Mouse (Mus musculus) gastrocnemius, postnatal 4 days (tissue): ENCODE measurements around the gene Tmem170. TPM values are rescaled to one million over a fixed set of nuclear protein-coding genes. Genes with fewer than 3 reads are reported as not detected.

Source experiments
- DNase-seq, 2 experiments: peaks; one replicate each; pipeline ENCODE4 v3.0.0; 2021 to 2022; ENCODE audit warnings: low spot score in 2 of 2, mixed read lengths in 2 of 2
- total RNA-seq, 2 experiments: library from RNA; stranded (reverse); gene quantifications; 2 replicates each; pipeline ENCODE4 v1.2.3; 2021

The Tmem170 gene
- total RNA-seq, 2 experiments from 2014 or later: 2.0 to 2.9 TPM

DNA sequence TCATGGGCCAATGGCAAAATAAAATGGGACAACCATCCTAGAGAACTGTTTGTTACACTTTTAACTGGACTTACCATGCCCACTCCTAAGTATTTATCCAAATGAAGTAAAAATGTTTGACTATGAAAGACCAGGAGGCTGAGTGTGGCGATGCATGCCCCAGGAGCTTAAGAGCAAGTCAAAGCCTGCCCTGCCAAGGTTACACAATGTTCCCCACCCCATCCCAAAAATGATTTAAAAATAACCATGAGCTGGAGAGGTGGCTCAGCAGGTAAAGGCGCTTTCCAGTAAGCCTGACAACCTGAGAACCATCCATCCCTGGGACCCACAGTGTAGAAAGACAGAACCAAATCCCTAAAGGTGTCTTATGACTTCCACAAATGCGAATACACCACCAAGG is 58.0 kb downstream of the Tmem170 start:
- no peak for DNase-seq

DNA sequence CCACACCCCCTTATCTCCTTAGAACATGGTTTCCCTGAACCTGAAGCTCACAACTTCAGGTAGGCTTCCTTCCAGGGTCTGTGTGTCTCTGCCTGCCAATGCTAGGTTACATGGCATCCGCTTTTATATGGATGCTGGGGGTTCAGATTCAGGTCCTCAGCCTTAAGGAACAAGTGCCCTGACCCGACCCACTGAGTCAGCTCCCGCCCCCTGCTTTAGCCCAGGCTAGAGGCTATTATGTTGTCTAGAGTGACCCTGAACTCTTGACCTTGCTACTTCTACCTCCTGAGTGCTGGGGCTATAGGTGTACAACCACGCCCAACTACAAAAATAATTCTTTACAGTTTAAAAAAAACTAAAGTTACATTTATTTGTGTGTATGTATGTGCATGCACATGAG is 61.5 kb downstream of the Tmem170 start:
- no peak for DNase-seq

DNA sequence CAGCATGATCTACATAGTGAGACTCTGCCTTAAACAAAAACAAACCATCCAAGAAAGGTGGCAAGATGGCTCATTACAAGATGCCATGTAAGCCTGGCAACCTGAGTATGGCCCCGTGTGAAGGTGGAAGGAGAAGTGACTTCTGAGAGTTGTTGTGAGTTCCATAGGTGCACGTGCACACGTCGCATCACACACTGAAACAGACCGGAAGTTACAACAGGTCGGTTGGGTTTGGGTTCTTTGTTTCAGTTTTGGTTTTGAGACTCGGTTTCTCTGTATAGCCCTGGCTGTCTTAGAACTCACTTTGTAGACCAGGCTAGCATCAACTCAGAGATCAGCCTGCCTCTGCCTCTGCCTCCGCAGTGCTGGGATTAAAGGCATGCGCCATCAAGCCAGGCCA is 62.7 kb downstream of the Tmem170 start:
- no peak for DNase-seq

Other genes with a start within 250 kb of the Tmem170 start
- gene Ldhd, start 246.4 kb downstream of the Tmem170 start, total RNA-seq: 1 to 10 TPM; 3.7 TPM
- gene Zfp1, start 233.3 kb downstream of the Tmem170 start, total RNA-seq: 10 to 100 TPM; 10.1 to 11.4 TPM
- under 1 TPM in 1 of 2 experiments, not detected in 1; 0.32 TPM for gene Ctrb1, start 185.7 kb downstream of the Tmem170 start, total RNA-seq
- 10 to 100 TPM; 35.1 to 36.5 TPM for gene Bcar1, start 132.9 kb downstream of the Tmem170 start, total RNA-seq
- 10 to 100 TPM; 59.8 to 67.7 TPM for gene Cfdp1, start 22.5 kb downstream of the Tmem170 start, total RNA-seq
- 1 to 10 TPM; 3.4 to 4.7 TPM for gene Chst5, start 33.7 kb upstream of the Tmem170 start, total RNA-seq
- gene Tmem231, start 57.1 kb upstream of the Tmem170 start, total RNA-seq: 1 to 10 TPM; 3.4 to 3.9 TPM
- gene Gabarapl2, start 64.0 kb upstream of the Tmem170 start, total RNA-seq: 10 to 100 TPM; 72.7 to 74.9 TPM
- gene Adat1, start 115.6 kb upstream of the Tmem170 start, total RNA-seq: 1 to 10 TPM; 2.6 to 2.7 TPM
- 100 to 1,000 TPM; 132 TPM for gene Kars, start 134.6 kb upstream of the Tmem170 start, total RNA-seq
- gene Terf2ip, start 134.6 kb upstream of the Tmem170 start, total RNA-seq: 10 to 100 TPM; 13.5 to 15.7 TPM
- under 1 TPM; 0.18 to 0.20 TPM for gene Gm6793, start 138.3 kb upstream of the Tmem170 start, total RNA-seq